Mouse (Mus musculus): ENCODE results near the gene Prpf4b. TPM values are rescaled to one million over a fixed set of nuclear protein-coding genes. Genes with fewer than 3 reads are reported as not detected.
"Not testable (repeated sequence)": the region's sequence is repeated elsewhere in the genome, so short reads cannot be mapped to it uniquely, and the experiment has no call there.

Prpf4b gene
- 69.0 and 72.2 TPM in 2 replicates for polyA plus RNA-seq (2015; fragmentation: Nextera tagmentation; extraction: Ambion mirVana)

- peak; percentile 75 for ATAC-seq (ENCODE audit: insufficient read depth, low FRiP score, low read depth)
- Histone ChIP-seq H3K27ac (peak within 1 kb of the TSS; percentile 99), H3K27me3 (replicated peaks) (no peaks in the 10 kb centered on the region), H3K4me3 (replicated peaks) (peak within 1 kb of the TSS; percentile 97), H3K4me2 (peak within 1 kb of the TSS; percentile 69), H3K36me3 (no peaks in the 10 kb centered on the region), H3K9me3 (no peaks in the 10 kb centered on the region), H3K4me1 (peaks cover 6% of the 10 kb centered on the region; the same call in 1 of the 2 replicates), H3K9ac (peak within 1 kb of the TSS; percentile 97)
- WGBS: under 1% methylated on average over 40 of the region's 40 CpGs
Measured at GRCm38 (mm10) chr13:34875166-34875710, at the start of gene Prpf4b. Gene Prpf4b (plus strand): TSS chr13:34875302.

GRCm38 (mm10) chr13:34826760-34827690, 48.1 kb upstream of the Prpf4b start:
- ATAC-seq (ENCODE audit: insufficient read depth, low FRiP score, low read depth): no peak
- Histone ChIP-seq H3K9ac (no peak overlapping the region), H3K36me3 (no peaks in the 10 kb centered on the region), H3K27me3 (replicated peaks) (no peaks in the 10 kb centered on the region), H3K4me2 (no peak overlapping the region), H3K4me3 (replicated peaks) (no peak overlapping the region), H3K4me1 (no peaks in the 10 kb centered on the region), H3K9me3 (no peaks in the 10 kb centered on the region), H3K27ac (peak overlapping the region; percentile 55)
- WGBS: 76% methylated on average over 3 of the region's 3 CpGs

GRCm38 (mm10) chr13:34827988-34828882, 46.9 kb upstream of the Prpf4b start:
- Histone ChIP-seq H3K4me1 (no peaks in the 10 kb centered on the region), H3K4me3 (replicated peaks) (no peak overlapping the region), H3K27me3 (replicated peaks) (no peaks in the 10 kb centered on the region), H3K4me2 (no peak overlapping the region), H3K27ac (peak overlapping the region; percentile 55), H3K9ac (no peak overlapping the region), H3K9me3 (no peaks in the 10 kb centered on the region), H3K36me3 (no peaks in the 10 kb centered on the region)
- WGBS: 54% methylated on average over 10 of the region's 10 CpGs
- peak; percentile 96 for ATAC-seq (ENCODE audit: insufficient read depth, low FRiP score, low read depth)

GRCm38 (mm10) chr13:34842851-34843250, 32.3 kb upstream of the Prpf4b start:
- Histone ChIP-seq H3K4me3 (replicated peaks) (no peak overlapping the region), H3K9ac (no peak overlapping the region), H3K4me1 (no peaks in the 10 kb centered on the region), H3K4me2 (no peak overlapping the region), H3K27ac (no peak overlapping the region), H3K9me3 (no peaks in the 10 kb centered on the region), H3K36me3 (no peaks in the 10 kb centered on the region), H3K27me3 (replicated peaks) (no peaks in the 10 kb centered on the region)
- 84% methylated on average over 4 of the region's 4 CpGs for WGBS
- no peak for ATAC-seq (ENCODE audit: insufficient read depth, low FRiP score, low read depth)

- WGBS: 83% methylated on average over 3 of the region's 3 CpGs
Measured at GRCm38 (mm10) chr13:34850759-34851158, 24.3 kb upstream of the Prpf4b start.

GRCm38 (mm10) chr13:34851191-34851784, 23.8 kb upstream of the Prpf4b start:
- WGBS: 69% methylated on average over 5 of the region's 5 CpGs

More at GRCm38 (mm10) chr13:34850759-34851158, 24.3 kb upstream of the Prpf4b start:
- no peak overlapping the region for H3K4me3 ChIP-seq (replicated peaks)
- H3K27me3 ChIP-seq (replicated peaks): no peaks in the 10 kb centered on the region
- 0 out of 2 replicates have a peak, but pooled peaks cover 6% of the 10 kb centered on the region for H3K9me3 ChIP-seq
- H3K36me3 ChIP-seq: no peaks in the 10 kb centered on the region
- H3K27ac ChIP-seq: no peak overlapping the region
- H3K4me1 ChIP-seq: no peaks in the 10 kb centered on the region
- no peak overlapping the region for H3K4me2 ChIP-seq
- H3K9ac ChIP-seq: no peak overlapping the region
- ATAC-seq (ENCODE audit: insufficient read depth, low FRiP score, low read depth): no peak

GRCm38 (mm10) chr13:34857526-34857925, 17.6 kb upstream of the Prpf4b start:
- 37% methylated on average over 2 of the region's 2 CpGs for WGBS
- no peaks in the 10 kb centered on the region for H3K4me1 ChIP-seq
- H3K27ac ChIP-seq: no peak overlapping the region
- H3K9me3 ChIP-seq: 0 out of 2 replicates have a peak, but pooled peaks cover 6% of the 10 kb centered on the region
- H3K4me2 ChIP-seq: no peak overlapping the region
- no peaks in the 10 kb centered on the region for H3K27me3 ChIP-seq (replicated peaks)
- H3K4me3 ChIP-seq (replicated peaks): no peak overlapping the region
- no peak overlapping the region for H3K9ac ChIP-seq
- ATAC-seq (ENCODE audit: insufficient read depth, low FRiP score, low read depth): no peak
- H3K36me3 ChIP-seq: no peaks in the 10 kb centered on the region

More at GRCm38 (mm10) chr13:34851191-34851784, 23.8 kb upstream of the Prpf4b start:
- ATAC-seq (ENCODE audit: insufficient read depth, low FRiP score, low read depth): no peak
- no peak overlapping the region for H3K27ac ChIP-seq
- H3K4me1 ChIP-seq: no peaks in the 10 kb centered on the region
- no peak overlapping the region for H3K4me3 ChIP-seq (replicated peaks)
- H3K4me2 ChIP-seq: no peak overlapping the region
- H3K27me3 ChIP-seq (replicated peaks): no peaks in the 10 kb centered on the region
- no peak overlapping the region for H3K9ac ChIP-seq
- H3K36me3 ChIP-seq: no peaks in the 10 kb centered on the region
- H3K9me3 ChIP-seq: 0 out of 2 replicates have a peak, but pooled peaks cover 6% of the 10 kb centered on the region

- H3K9me3 ChIP-seq: no peaks in the 10 kb centered on the region
- WGBS: 72% methylated on average over 5 of the region's 5 CpGs
Measured at GRCm38 (mm10) chr13:34859406-34859805, 15.7 kb upstream of the Prpf4b start.

GRCm38 (mm10) chr13:34861166-34861565, 13.9 kb upstream of the Prpf4b start:
- not testable (repeated sequence) for H3K36me3 ChIP-seq; H3K27ac ChIP-seq; H3K4me1 ChIP-seq; H3K4me2 ChIP-seq; H3K9ac ChIP-seq; H3K27me3 ChIP-seq (replicated peaks); H3K9me3 ChIP-seq; ATAC-seq (ENCODE audit: insufficient read depth, low FRiP score, low read depth); H3K4me3 ChIP-seq (replicated peaks)
- WGBS: 38% methylated on average over 6 of the region's 8 CpGs

More at GRCm38 (mm10) chr13:34859406-34859805, 15.7 kb upstream of the Prpf4b start:
- no peak overlapping the region for H3K4me2 ChIP-seq
- H3K36me3 ChIP-seq: no peaks in the 10 kb centered on the region
- no peak for ATAC-seq (ENCODE audit: insufficient read depth, low FRiP score, low read depth)
- H3K27me3 ChIP-seq (replicated peaks): no peaks in the 10 kb centered on the region
- no peaks in the 10 kb centered on the region for H3K4me1 ChIP-seq
- H3K27ac ChIP-seq: no peak overlapping the region
- H3K4me3 ChIP-seq (replicated peaks): no peak overlapping the region
- no peak overlapping the region for H3K9ac ChIP-seq

GRCm38 (mm10) chr13:34864420-34865169, 10.5 kb upstream of the Prpf4b start:
- Histone ChIP-seq H3K4me2 (no peak overlapping the region), H3K4me1 (no peaks in the 10 kb centered on the region), H3K27ac (no peak overlapping the region), H3K36me3 (no peaks in the 10 kb centered on the region), H3K4me3 (replicated peaks) (no peak overlapping the region), H3K27me3 (replicated peaks) (no peaks in the 10 kb centered on the region), H3K9ac (no peak overlapping the region), H3K9me3 (no peaks in the 10 kb centered on the region)
- 44% methylated on average over 7 of the region's 7 CpGs for WGBS
- ATAC-seq (ENCODE audit: insufficient read depth, low FRiP score, low read depth): no peak

Data from stomach, embryonic 15.5 days (tissue).